Mouse (Mus musculus): Measurements from ENCODE around the gene Por.

- no peak for TF ChIP-seq CTCF (IDR thresholded peaks at IDR 0.05; ENCODE audit: borderline replicate concordance, insufficient read depth, low read depth, low read length)
- no peak for TF ChIP-seq POLR2A (IDR thresholded peaks at IDR 0.05; ENCODE audit: borderline replicate concordance, insufficient read depth, low read length)
Observed at GRCm38 (mm10) chr5:135657128-135657527, 12.7 kb upstream of the Por start.

Data from cerebellum, adult 2 months (tissue).